In genomic region chr14:106489074-106489473, GRCm38 (mm10) we compare ENCODE assay signal across 29 mouse cellular contexts.
"Had no signal": no experiment of that assay in that cellular context is flagged by ENCODE, and none has a peak within 500 bp of the region (broad histone marks: within the 10 kb centered on the region; RNA-seq: fewer than 3 reads in every experiment).

No protein-coding gene starts in this region.

- H3K36me3 ChIP-seq: limb, embryonic 10.5 days; limb, embryonic 12.5 days; limb, embryonic 13.5 days; limb, embryonic 15.5 days; liver, embryonic 12.5 days; liver, embryonic 13.5 days; liver, embryonic 15.5 days; lung, embryonic 15.5 days; midbrain, embryonic 10.5 days; midbrain, embryonic 12.5 days had no signal

- H3K4me1 ChIP-seq: limb, embryonic 10.5 days; limb, embryonic 12.5 days; limb, embryonic 13.5 days; limb, embryonic 15.5 days; liver, embryonic 12.5 days; liver, embryonic 13.5 days; liver, embryonic 15.5 days; lung, embryonic 15.5 days; megakaryocyte, embryonic 14.5 days; midbrain, embryonic 10.5 days; midbrain, embryonic 12.5 days had no signal

- H3K4me3 ChIP-seq: left cerebral cortex, adult 2 months; limb, embryonic 10.5 days; limb, embryonic 12.5 days; limb, embryonic 13.5 days; limb, embryonic 15.5 days; liver, embryonic 12.5 days; liver, embryonic 13.5 days; liver, embryonic 15.5 days; lung, embryonic 15.5 days; megakaryocyte, embryonic 14.5 days; midbrain, embryonic 10.5 days; midbrain, embryonic 12.5 days; myocyte had no signal

- H3K9me3 ChIP-seq: limb, embryonic 10.5 days; limb, embryonic 12.5 days; limb, embryonic 13.5 days; limb, embryonic 15.5 days; liver, embryonic 12.5 days; liver, embryonic 13.5 days; liver, embryonic 15.5 days; lung, embryonic 15.5 days; midbrain, embryonic 10.5 days; midbrain, embryonic 12.5 days had no signal

- H3K27me3 ChIP-seq: limb, embryonic 12.5 days; limb, embryonic 13.5 days; limb, embryonic 15.5 days; liver, embryonic 12.5 days; liver, embryonic 13.5 days; liver, embryonic 15.5 days; lung, embryonic 15.5 days; megakaryocyte, embryonic 14.5 days; midbrain, embryonic 12.5 days had no signal

- DNase-seq: layer of hippocampus, postnatal 36 days; left cerebral cortex, postnatal 4 days; liver; liver, embryonic 13.5 days; liver, postnatal 0 days; lung, adult 18-20 months; lung, adult 2 months; lung, embryonic 14.5 days; lung, postnatal 10 days; lung, postnatal 14 days; lung, postnatal 36 days; lung, postnatal 4 days; midbrain, embryonic 14.5 days had no signal

- H3K9ac ChIP-seq: limb, embryonic 12.5 days; limb, embryonic 13.5 days; limb, embryonic 15.5 days; liver, embryonic 12.5 days; liver, embryonic 13.5 days; liver, embryonic 14.5 days; liver, embryonic 15.5 days; liver, postnatal 0 days; lung, embryonic 14.5 days; lung, embryonic 15.5 days; midbrain, embryonic 12.5 days had no signal

- ATAC-seq: liver, embryonic 12.5 days; liver, postnatal 0 days; lung, postnatal 0 days had no signal

- H3K27ac ChIP-seq: left cerebral cortex, adult 2 months; limb, embryonic 10.5 days; limb, embryonic 12.5 days; limb, embryonic 13.5 days; limb, embryonic 15.5 days; liver, embryonic 12.5 days; liver, embryonic 13.5 days; liver, embryonic 14.5 days; liver, embryonic 15.5 days; lung, embryonic 15.5 days; macrophage; midbrain, embryonic 10.5 days; midbrain, embryonic 12.5 days had no signal

- H3K4me2 ChIP-seq: limb, embryonic 12.5 days; limb, embryonic 13.5 days; limb, embryonic 15.5 days; liver, embryonic 11.5 days; liver, embryonic 12.5 days; liver, embryonic 13.5 days; liver, embryonic 15.5 days; lung, embryonic 14.5 days; lung, embryonic 15.5 days; midbrain, embryonic 12.5 days had no signal
